Mouse (Mus musculus) MEL (cell line): ENCODE data around the gene Cnn3.

Source experiments
- EP300 ChIP-seq, 2 experiments: IDR thresholded peaks; 2 replicates each; pipeline ENCODE4 v1.6.1; 2011; ENCODE audit warnings: improper control_type of control experiment in 2 of 2, low read length in 2 of 2, low read depth in 1 of 2, mild to moderate bottlenecking in 1 of 2
- MAX ChIP-seq: IDR thresholded peaks from 2 replicates; pipeline ENCODE4 v1.6.1; 2011; ENCODE audit warnings: low read length, improper control_type of control experiment
- MYB ChIP-seq: IDR thresholded peaks from 2 replicates; pipeline ENCODE4 v1.6.1; 2011; ENCODE audit warnings: mild to moderate bottlenecking, low read depth, low read length, improper control_type of control experiment
- POLR2A ChIP-seq, 2 experiments: IDR thresholded peaks; 2 replicates each; pipeline ENCODE4 v1.6.1; 2011 to 2012; ENCODE audit warnings: low read length in 2 of 2, mild to moderate bottlenecking in 2 of 2, control low read depth in 1 of 2, improper control_type of control experiment in 1 of 2, low read depth in 1 of 2, moderate library complexity in 1 of 2; ENCODE audit not compliant: control insufficient read depth in 1 of 2, insufficient read depth in 1 of 2, poor library complexity in 1 of 2
- USF1 ChIP-seq: IDR thresholded peaks from 2 replicates; pipeline ENCODE4 v1.6.1; 2014; ENCODE audit warnings: low read depth, mild to moderate bottlenecking, inconsistent platforms, low read length, improper control_type of control experiment, moderate library complexity

DNA sequence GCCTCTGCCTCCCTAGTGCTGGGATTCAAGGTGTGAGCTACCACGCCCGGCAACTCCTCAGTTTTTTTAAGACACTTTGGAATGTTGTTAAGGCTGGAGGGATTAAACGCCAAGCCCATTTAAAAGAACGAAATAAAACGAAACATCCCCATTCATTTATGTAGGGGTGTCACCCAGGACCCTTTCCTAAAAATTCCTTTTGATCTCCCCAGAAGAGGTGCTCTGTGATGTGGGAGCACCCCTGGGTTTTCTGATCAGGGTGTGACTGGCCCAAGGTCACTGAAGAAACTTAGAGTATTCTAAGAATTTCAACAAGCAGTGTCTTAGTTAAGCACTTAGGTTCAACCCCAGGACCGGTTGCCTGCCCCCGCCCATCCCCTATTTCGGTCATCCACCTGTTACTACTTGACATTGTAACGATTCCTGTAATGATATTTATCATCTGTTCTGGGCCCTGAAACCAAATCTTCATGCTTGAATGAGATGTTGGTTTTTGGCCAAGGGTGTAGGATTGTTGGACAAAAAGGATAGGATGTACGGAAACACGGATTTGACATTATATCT is 2.5 kb downstream of the Cnn3 start:
- TF ChIP-seq MYB (no peak), EP300 (IDR thresholded peaks at IDR 0.05; ENCODE audit: low read depth in 1 of 2, low read length in 2 of 2) (no peak), POLR2A (IDR thresholded peaks at IDR 0.05; ENCODE audit: control insufficient read depth in 1 of 2, insufficient read depth in 1 of 2, low read depth in 1 of 2, low read length in 2 of 2, poor library complexity in 1 of 2) (no peak), MAX (no peak), USF1 (no peak)
